Mouse (Mus musculus): ENCODE measurements around the gene Cab39l. TPM values are rescaled to one million over a fixed set of nuclear protein-coding genes. Genes with fewer than 3 reads are reported as not detected.

Cab39l gene
- polyA plus RNA-seq, 1 experiment from 2014 or later, result 49.3 TPM

DNA sequence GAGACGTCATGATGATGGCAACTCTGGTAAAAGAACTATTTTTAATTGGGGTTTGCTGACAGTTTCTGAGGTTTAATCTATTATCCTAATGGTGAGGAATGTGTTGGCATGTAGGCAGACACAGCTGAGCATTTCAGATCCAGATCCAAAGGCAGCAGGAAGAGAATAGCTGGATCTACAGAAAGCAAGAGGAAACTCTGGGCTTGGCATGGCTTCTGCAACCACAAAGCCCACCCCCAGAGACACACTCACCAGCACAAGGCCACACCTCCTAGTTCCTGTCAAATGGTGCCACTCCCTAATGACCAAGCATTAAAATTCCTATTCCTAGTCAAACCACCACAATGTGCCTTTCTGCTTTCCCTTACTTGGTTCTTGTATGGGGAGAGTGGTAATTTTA, 30.0 kb downstream of the Cab39l start:
- Histone ChIP-seq H3K27ac (ENCODE audit: low read length) (no peak overlapping the region), H3K9me3 (ENCODE audit: control insufficient read depth, low read depth, low read length) (no peaks in the 10 kb centered on the region), H3K9ac (replicated peaks; ENCODE audit: low read depth, low read length) (no peak overlapping the region), H3K4me1 (ENCODE audit: control insufficient read depth, insufficient read depth, low read length) (no peaks in the 10 kb centered on the region), H3K36me3 (ENCODE audit: control insufficient read depth, insufficient read depth, low read length) (no peaks in the 10 kb centered on the region), H3K4me2 (replicated peaks; ENCODE audit: low read depth, low read length) (no peak overlapping the region), H3K4me3 (ENCODE audit: low read depth, low read length) (no peak overlapping the region), H3K27me3 (ENCODE audit: control insufficient read depth, insufficient read depth, low read length) (no peaks in the 10 kb centered on the region)
- no peak for ATAC-seq (ENCODE audit: insufficient number of reproducible peaks, insufficient read depth, low FRiP score, low read depth)
- WGBS, result 86% methylated on average over 1 of the region's 1 CpGs

DNA sequence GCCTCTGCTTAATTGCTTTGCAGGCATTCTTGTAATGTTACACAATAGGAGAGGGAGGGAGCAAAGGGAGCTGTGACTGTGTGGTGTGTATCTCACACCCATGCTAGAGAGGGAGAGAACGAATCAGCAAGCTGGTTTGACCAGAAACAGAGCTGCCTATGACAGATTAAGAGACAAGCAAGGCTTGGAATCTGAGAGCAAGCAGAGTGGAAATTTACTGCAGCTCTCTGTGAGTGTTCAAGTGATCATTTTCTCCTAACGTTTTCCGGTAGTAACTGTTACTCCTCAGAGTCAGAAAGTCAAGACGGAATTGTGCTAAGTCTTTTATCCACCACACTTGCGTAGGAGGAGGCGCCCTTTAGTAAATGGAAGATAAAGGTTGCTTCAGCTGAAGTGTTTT, 37.9 kb downstream of the Cab39l start:
- Histone ChIP-seq H3K9ac (replicated peaks; ENCODE audit: low read depth, low read length) (no peak overlapping the region), H3K4me3 (ENCODE audit: low read depth, low read length) (no peak overlapping the region), H3K9me3 (ENCODE audit: control insufficient read depth, low read depth, low read length) (no peaks in the 10 kb centered on the region), H3K4me1 (ENCODE audit: control insufficient read depth, insufficient read depth, low read length) (no peaks in the 10 kb centered on the region), H3K27ac (ENCODE audit: low read length) (no peak overlapping the region), H3K4me2 (replicated peaks; ENCODE audit: low read depth, low read length) (no peak overlapping the region), H3K36me3 (ENCODE audit: control insufficient read depth, insufficient read depth, low read length) (no peaks in the 10 kb centered on the region), H3K27me3 (ENCODE audit: control insufficient read depth, insufficient read depth, low read length) (no peaks in the 10 kb centered on the region)
- no peak for ATAC-seq (ENCODE audit: insufficient number of reproducible peaks, insufficient read depth, low FRiP score, low read depth)
- WGBS, result 36% methylated on average over 6 of the region's 6 CpGs

DNA sequence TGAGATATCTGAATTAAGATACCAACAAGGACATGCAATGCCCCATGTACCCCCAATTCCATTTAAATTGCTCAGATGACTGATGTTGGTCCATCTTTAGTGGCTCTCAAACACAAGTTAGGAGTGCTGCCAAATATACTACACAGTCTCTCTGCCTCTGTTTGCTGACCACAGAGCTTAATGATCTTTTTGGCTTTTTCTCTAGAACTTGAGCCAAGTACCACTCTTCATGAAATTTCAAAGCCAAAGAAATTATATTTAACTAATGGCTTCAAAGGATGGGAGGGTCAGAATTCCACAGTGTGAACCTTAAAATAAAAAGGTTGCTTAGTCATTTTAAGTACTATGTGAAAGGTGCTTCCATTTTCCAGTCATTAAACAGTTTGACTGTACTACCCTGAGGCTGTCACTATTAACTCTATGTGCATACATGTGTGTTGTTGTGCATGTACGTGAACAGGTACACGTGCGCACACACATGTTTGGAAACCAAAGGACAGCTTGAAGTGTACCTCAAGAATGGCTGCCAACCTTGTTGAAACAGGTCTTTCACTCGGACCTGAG, 44.6 kb downstream of the Cab39l start:
- Histone ChIP-seq H3K27me3 (ENCODE audit: control insufficient read depth, insufficient read depth, low read length) (no peaks in the 10 kb centered on the region), H3K4me1 (ENCODE audit: control insufficient read depth, insufficient read depth, low read length) (no peaks in the 10 kb centered on the region), H3K9me3 (ENCODE audit: control insufficient read depth, low read depth, low read length) (no peaks in the 10 kb centered on the region), H3K27ac (ENCODE audit: low read length) (no peak overlapping the region), H3K4me2 (replicated peaks; ENCODE audit: low read depth, low read length) (no peak overlapping the region), H3K36me3 (ENCODE audit: control insufficient read depth, insufficient read depth, low read length) (no peaks in the 10 kb centered on the region), H3K4me3 (ENCODE audit: low read depth, low read length) (no peak overlapping the region), H3K9ac (replicated peaks; ENCODE audit: low read depth, low read length) (no peak overlapping the region)
- WGBS, result 89% methylated on average over 4 of the region's 4 CpGs
- ATAC-seq (ENCODE audit: insufficient number of reproducible peaks, insufficient read depth, low FRiP score, low read depth), result no peak

DNA sequence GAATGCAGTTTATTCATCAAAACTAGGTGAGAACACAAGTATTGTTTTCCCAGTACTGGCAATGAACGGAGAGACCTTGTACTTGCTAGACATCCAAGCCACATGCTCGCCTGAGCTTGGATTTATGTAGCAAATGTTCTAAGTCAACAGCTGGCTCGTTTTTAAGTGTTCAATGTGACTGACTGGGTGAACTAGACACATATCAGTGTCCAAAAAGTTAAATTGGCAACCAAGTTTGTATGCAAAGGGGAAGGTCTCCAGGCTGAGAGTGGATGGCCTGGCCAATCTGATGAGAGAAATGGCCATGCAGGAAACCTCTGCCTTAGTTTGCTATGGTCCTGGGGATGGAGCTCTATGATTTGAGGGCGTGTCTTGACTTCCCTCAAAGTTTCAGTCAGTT, 51.6 kb downstream of the Cab39l start:
- Histone ChIP-seq H3K27ac (ENCODE audit: low read length) (no peak overlapping the region), H3K27me3 (ENCODE audit: control insufficient read depth, insufficient read depth, low read length) (no peaks in the 10 kb centered on the region), H3K36me3 (ENCODE audit: control insufficient read depth, insufficient read depth, low read length) (no peaks in the 10 kb centered on the region), H3K4me3 (ENCODE audit: low read depth, low read length) (no peak overlapping the region), H3K9ac (replicated peaks; ENCODE audit: low read depth, low read length) (no peak overlapping the region), H3K4me1 (ENCODE audit: control insufficient read depth, insufficient read depth, low read length) (no peaks in the 10 kb centered on the region), H3K9me3 (ENCODE audit: control insufficient read depth, low read depth, low read length) (no peaks in the 10 kb centered on the region), H3K4me2 (replicated peaks; ENCODE audit: low read depth, low read length) (no peak overlapping the region)
- 83% methylated on average over 4 of the region's 4 CpGs for WGBS
- ATAC-seq (ENCODE audit: insufficient number of reproducible peaks, insufficient read depth, low FRiP score, low read depth), result no peak

DNA sequence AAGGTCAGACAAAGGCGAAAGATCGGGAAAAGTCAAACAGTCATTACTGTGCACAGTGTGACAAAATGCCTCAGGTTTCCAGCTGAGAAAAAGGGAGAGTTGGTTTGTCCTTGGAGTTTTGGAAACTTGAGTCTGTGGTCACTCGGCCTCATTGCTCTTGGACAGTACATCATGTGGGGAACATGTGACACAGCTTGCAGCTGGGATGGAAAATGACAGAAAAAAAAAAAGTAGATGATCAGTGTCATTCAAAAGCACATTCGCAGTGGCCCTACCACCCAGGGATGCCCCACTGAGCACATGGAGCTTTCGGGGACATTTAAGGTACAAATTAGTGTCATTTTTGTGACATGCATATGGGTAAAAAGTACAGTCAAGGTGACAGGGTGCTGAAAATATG, 57.2 kb downstream of the Cab39l start:
- H3K9ac ChIP-seq (replicated peaks; ENCODE audit: low read depth, low read length), result no peak overlapping the region
- H3K4me2 ChIP-seq (replicated peaks; ENCODE audit: low read depth, low read length), result no peak overlapping the region
- no peak for ATAC-seq (ENCODE audit: insufficient number of reproducible peaks, insufficient read depth, low FRiP score, low read depth)
- 93% methylated on average over 5 of the region's 5 CpGs for WGBS
- no peaks in the 10 kb centered on the region for H3K36me3 ChIP-seq (ENCODE audit: control insufficient read depth, insufficient read depth, low read length)
- H3K27ac ChIP-seq (ENCODE audit: low read length), result no peak overlapping the region
- no peaks in the 10 kb centered on the region for H3K4me1 ChIP-seq (ENCODE audit: control insufficient read depth, insufficient read depth, low read length)
- H3K27me3 ChIP-seq (ENCODE audit: control insufficient read depth, insufficient read depth, low read length), result no peaks in the 10 kb centered on the region
- H3K9me3 ChIP-seq (ENCODE audit: control insufficient read depth, low read depth, low read length), result no peaks in the 10 kb centered on the region
- H3K4me3 ChIP-seq (ENCODE audit: low read depth, low read length), result no peak overlapping the region

DNA sequence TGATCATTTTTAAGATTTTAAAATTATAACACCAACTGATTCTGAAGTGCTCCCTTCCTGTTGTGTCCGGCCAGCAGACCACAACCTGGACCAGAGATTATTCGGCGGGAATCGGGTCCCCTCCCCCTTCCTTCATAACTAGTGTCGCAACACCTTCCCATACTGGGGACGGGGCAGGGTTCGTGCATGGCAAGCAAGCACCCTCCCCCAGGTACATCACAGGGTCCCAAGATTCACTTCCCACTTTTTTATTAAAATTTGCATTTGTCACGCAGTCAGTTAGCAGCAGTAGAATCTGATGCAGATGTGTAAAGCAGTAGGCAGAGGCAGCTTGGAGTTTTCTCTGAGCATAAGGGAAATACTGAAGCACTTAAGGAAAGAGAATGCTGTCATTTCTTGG, 64.1 kb downstream of the Cab39l start:
- Histone ChIP-seq H3K9ac (replicated peaks; ENCODE audit: low read depth, low read length) (no peak overlapping the region), H3K4me1 (ENCODE audit: control insufficient read depth, insufficient read depth, low read length) (no peaks in the 10 kb centered on the region), H3K27ac (ENCODE audit: low read length) (no peak overlapping the region), H3K9me3 (ENCODE audit: control insufficient read depth, low read depth, low read length) (no peaks in the 10 kb centered on the region), H3K4me3 (ENCODE audit: low read depth, low read length) (no peak overlapping the region), H3K36me3 (ENCODE audit: control insufficient read depth, insufficient read depth, low read length) (no peaks in the 10 kb centered on the region), H3K4me2 (replicated peaks; ENCODE audit: low read depth, low read length) (no peak overlapping the region), H3K27me3 (ENCODE audit: control insufficient read depth, insufficient read depth, low read length) (no peaks in the 10 kb centered on the region)
- ATAC-seq (ENCODE audit: insufficient number of reproducible peaks, insufficient read depth, low FRiP score, low read depth), result no peak
- 92% methylated on average over 8 of the region's 8 CpGs for WGBS

DNA sequence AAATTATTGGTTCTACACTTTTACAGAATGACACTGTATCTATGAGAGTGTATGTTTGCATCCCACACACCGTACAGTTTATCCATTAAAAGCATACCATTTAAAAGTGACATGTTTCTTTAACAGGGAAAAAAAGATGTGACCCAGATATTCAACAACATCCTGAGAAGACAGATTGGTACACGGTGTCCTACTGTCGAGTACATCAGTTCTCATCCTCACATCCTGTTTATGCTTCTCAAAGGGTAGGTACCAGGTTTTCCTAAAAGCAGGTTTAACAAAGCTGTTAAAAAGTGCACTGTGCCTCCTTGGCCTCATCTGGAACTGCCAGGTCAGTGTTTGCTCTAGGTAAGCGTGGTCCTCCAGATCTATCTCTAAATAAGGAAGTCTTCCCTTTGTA, 65.4 kb downstream of the Cab39l start:
- no peaks in the 10 kb centered on the region for H3K4me1 ChIP-seq (ENCODE audit: control insufficient read depth, insufficient read depth, low read length)
- H3K4me2 ChIP-seq (replicated peaks; ENCODE audit: low read depth, low read length), result no peak overlapping the region
- no peaks in the 10 kb centered on the region for H3K27me3 ChIP-seq (ENCODE audit: control insufficient read depth, insufficient read depth, low read length)
- ATAC-seq (ENCODE audit: insufficient number of reproducible peaks, insufficient read depth, low FRiP score, low read depth), result no peak
- H3K36me3 ChIP-seq (ENCODE audit: control insufficient read depth, insufficient read depth, low read length), result no peaks in the 10 kb centered on the region
- no peak overlapping the region for H3K4me3 ChIP-seq (ENCODE audit: low read depth, low read length)
- no peak overlapping the region for H3K9ac ChIP-seq (replicated peaks; ENCODE audit: low read depth, low read length)
- H3K27ac ChIP-seq (ENCODE audit: low read length), result no peak overlapping the region
- no peaks in the 10 kb centered on the region for H3K9me3 ChIP-seq (ENCODE audit: control insufficient read depth, low read depth, low read length)
- 60% methylated on average over 4 of the region's 4 CpGs for WGBS

DNA sequence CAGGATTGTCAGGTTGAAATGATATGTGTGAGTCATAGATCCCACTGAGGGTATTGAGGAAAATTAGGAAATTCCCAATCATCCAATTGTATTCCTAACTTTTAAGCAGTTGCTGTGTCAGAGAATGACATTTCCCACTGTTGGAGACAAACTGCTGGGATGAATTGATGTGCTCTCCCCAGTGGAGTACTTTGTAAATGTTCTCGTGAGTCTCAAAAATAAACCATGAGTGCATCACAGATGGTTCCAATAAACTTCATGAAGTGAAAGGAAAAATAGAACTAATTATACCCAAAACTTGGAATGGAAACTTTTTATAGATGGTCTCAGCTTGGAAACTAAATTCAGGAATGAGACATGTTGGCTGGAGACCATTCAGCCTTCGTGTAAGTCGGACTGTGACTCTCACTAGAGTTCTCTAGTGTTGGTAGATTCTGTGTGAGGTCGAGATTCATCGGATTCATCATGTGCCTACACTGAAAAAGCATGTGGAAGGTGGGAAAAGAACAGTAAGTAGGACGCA, 73.2 kb downstream of the Cab39l start:
- Histone ChIP-seq H3K9me3 (ENCODE audit: control insufficient read depth, low read depth, low read length) (no peaks in the 10 kb centered on the region), H3K27me3 (ENCODE audit: control insufficient read depth, insufficient read depth, low read length) (no peaks in the 10 kb centered on the region), H3K4me2 (replicated peaks; ENCODE audit: low read depth, low read length) (no peak overlapping the region), H3K27ac (ENCODE audit: low read length) (no peak overlapping the region), H3K4me1 (ENCODE audit: control insufficient read depth, insufficient read depth, low read length) (no peaks in the 10 kb centered on the region), H3K36me3 (ENCODE audit: control insufficient read depth, insufficient read depth, low read length) (no peaks in the 10 kb centered on the region), H3K4me3 (ENCODE audit: low read depth, low read length) (no peak overlapping the region), H3K9ac (replicated peaks; ENCODE audit: low read depth, low read length) (no peak overlapping the region)
- 78% methylated on average over 6 of the region's 6 CpGs for WGBS
- ATAC-seq (ENCODE audit: insufficient number of reproducible peaks, insufficient read depth, low FRiP score, low read depth), result no peak

DNA sequence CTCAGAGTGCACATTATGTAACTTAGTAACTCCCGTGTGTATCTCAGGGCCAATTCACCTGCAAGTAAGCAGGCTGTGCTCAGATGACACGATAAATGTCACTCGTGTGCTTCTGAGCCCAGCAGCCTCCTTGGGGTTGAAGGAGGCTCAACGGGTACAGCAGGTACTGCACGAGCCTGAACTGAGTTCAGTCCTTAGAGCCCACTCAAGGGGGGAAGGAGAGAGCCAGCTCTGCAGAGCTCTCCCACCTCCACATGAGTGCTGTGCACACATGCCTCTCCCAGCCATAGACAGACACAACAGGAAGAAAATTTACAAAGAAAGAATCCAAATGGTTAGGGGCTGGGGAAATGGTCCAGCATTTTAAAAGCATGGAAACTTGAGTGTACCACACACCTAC, 85.1 kb downstream of the Cab39l start:
- no peak overlapping the region for H3K27ac ChIP-seq (ENCODE audit: low read length)
- no peak overlapping the region for H3K4me2 ChIP-seq (replicated peaks; ENCODE audit: low read depth, low read length)
- no peaks in the 10 kb centered on the region for H3K36me3 ChIP-seq (ENCODE audit: control insufficient read depth, insufficient read depth, low read length)
- H3K27me3 ChIP-seq (ENCODE audit: control insufficient read depth, insufficient read depth, low read length), result no peaks in the 10 kb centered on the region
- no peaks in the 10 kb centered on the region for H3K9me3 ChIP-seq (ENCODE audit: control insufficient read depth, low read depth, low read length)
- no peak overlapping the region for H3K4me3 ChIP-seq (ENCODE audit: low read depth, low read length)
- no peak for ATAC-seq (ENCODE audit: insufficient number of reproducible peaks, insufficient read depth, low FRiP score, low read depth)
- WGBS, result 79% methylated on average over 5 of the region's 5 CpGs
- H3K4me1 ChIP-seq (ENCODE audit: control insufficient read depth, insufficient read depth, low read length), result no peaks in the 10 kb centered on the region
- H3K9ac ChIP-seq (replicated peaks; ENCODE audit: low read depth, low read length), result no peak overlapping the region

All from stomach, embryonic 14.5 days (tissue).